Mouse (Mus musculus) intestine, embryonic 14.5 days (tissue): ENCODE results near the gene Pcp4l1. TPM values are rescaled to one million over a fixed set of nuclear protein-coding genes. Genes with fewer than 3 reads are reported as not detected.

ENCODE experiments used
- polyA plus RNA-seq: library from polyadenylated mRNA; unstranded; fragments of >200 nt; fragmentation: Nextera tagmentation; extraction: Ambion mirVana; gene quantifications from 2 replicates; pipeline ENCODE4 v1.2.1, GENCODE M21; 2014

Pcp4l1 gene
- polyA plus RNA-seq, 1 experiment from 2014 or later: 21.9 TPM

Other genes starting within 250 kb of the Pcp4l1 start
- 1.1 and 1.2 TPM in 2 replicates for gene Fcgr2b, start 219.7 kb downstream of the Pcp4l1 start, polyA plus RNA-seq
- 1.0 and 1.1 TPM in 2 replicates for gene Fcgr4, start 177.3 kb downstream of the Pcp4l1 start, polyA plus RNA-seq
- 10.7 and 12.7 TPM in 2 replicates for gene Fcgr3, start 131.3 kb downstream of the Pcp4l1 start, polyA plus RNA-seq
- gene Cfap126, start 82.3 kb downstream of the Pcp4l1 start, polyA plus RNA-seq: 1.5 and 2.1 TPM in 2 replicates
- 341 and 347 TPM in 2 replicates for gene Sdhc, start 45.7 kb downstream of the Pcp4l1 start, polyA plus RNA-seq
- gene Mpz, start 45.6 kb downstream of the Pcp4l1 start, polyA plus RNA-seq: 0.48 and 0.49 TPM in 2 replicates
- 0.55 and 1.7 TPM in 2 replicates for gene Nr1i3, start 17.7 kb upstream of the Pcp4l1 start, polyA plus RNA-seq
- 27.2 and 31.5 TPM in 2 replicates for gene Tomm40l, start 26.2 kb upstream of the Pcp4l1 start, polyA plus RNA-seq
- 2.5 and 5.2 TPM in 2 replicates for gene Apoa2, start 28.8 kb upstream of the Pcp4l1 start, polyA plus RNA-seq
- 47.0 and 55.3 TPM in 2 replicates for gene Fcer1g, start 38.1 kb upstream of the Pcp4l1 start, polyA plus RNA-seq
- 5.0 and 6.1 TPM in 2 replicates for gene Adamts4, start 54.2 kb upstream of the Pcp4l1 start, polyA plus RNA-seq
- gene Ndufs2, start 55.1 kb upstream of the Pcp4l1 start, polyA plus RNA-seq: 247 and 258 TPM in 2 replicates
- gene B4galt3, start 74.1 kb upstream of the Pcp4l1 start, polyA plus RNA-seq: 65.5 and 68.4 TPM in 2 replicates
- 48.6 and 51.5 TPM in 2 replicates for gene Ppox, start 84.9 kb upstream of the Pcp4l1 start, polyA plus RNA-seq
- gene Usp21, start 91.7 kb upstream of the Pcp4l1 start, polyA plus RNA-seq: 63.0 and 68.1 TPM in 2 replicates
- 105 and 114 TPM in 2 replicates for gene Ufc1, start 98.8 kb upstream of the Pcp4l1 start, polyA plus RNA-seq
- gene Dedd, start 132.9 kb upstream of the Pcp4l1 start, polyA plus RNA-seq: 43.8 and 51.1 TPM in 2 replicates
- 31.1 and 34.6 TPM in 2 replicates for gene Nit1, start 149.4 kb upstream of the Pcp4l1 start, polyA plus RNA-seq
- gene Pfdn2, start 149.4 kb upstream of the Pcp4l1 start, polyA plus RNA-seq: 48.2 and 51.4 TPM in 2 replicates
- 1.5 and 1.7 TPM in 2 replicates for gene Klhdc9, start 164.5 kb upstream of the Pcp4l1 start, polyA plus RNA-seq
- 2.6 and 2.8 TPM in 2 replicates for gene Nectin4, start 173.8 kb upstream of the Pcp4l1 start, polyA plus RNA-seq
- gene Arhgap30, start 192.7 kb upstream of the Pcp4l1 start, polyA plus RNA-seq: 1.1 and 1.3 TPM in 2 replicates
- 73.7 and 83.4 TPM in 2 replicates for gene Usf1, start 215.0 kb upstream of the Pcp4l1 start, polyA plus RNA-seq
- 2.8 and 3.4 TPM in 2 replicates for gene Tstd1, start 222.6 kb upstream of the Pcp4l1 start, polyA plus RNA-seq
- 88.7 and 92.1 TPM in 2 replicates for gene F11r, start 241.3 kb upstream of the Pcp4l1 start, polyA plus RNA-seq